Mouse (Mus musculus): Measurements from ENCODE around the gene Sec24d. TPM values are rescaled to one million over a fixed set of nuclear protein-coding genes. Genes with fewer than 3 reads are reported as not detected.
A peak's percentile ranks its signal among the peaks of the same experiment; 100 is the strongest.

Sec24d gene
- polyA plus RNA-seq, 1 experiment from 2014 or later: 55.6 TPM

DNA sequence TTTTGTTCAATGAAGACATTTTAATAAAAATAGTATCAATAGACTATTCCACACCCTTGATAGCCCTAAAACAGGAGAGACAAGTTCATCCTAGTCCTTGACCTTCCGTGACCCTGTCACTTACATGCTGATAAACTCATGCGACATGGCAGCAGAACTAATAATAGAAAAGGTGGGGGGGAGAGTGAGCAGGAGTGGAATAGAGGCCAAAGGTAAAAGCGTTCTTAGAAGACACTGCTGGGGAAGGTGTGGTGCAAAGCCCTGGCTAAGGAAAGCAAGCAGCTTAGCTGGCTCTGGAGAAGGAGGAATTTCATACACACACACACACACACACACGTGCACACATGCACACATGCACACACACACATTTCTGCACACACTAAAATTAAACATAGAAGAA is 57.1 kb downstream of the Sec24d start:
- Histone ChIP-seq H3K9me3 (ENCODE audit: control insufficient read depth, low read length) (no peaks in the 10 kb centered on the region), H3K4me3 (ENCODE audit: low read depth, low read length) (no peak overlapping the region), H3K27ac (replicated peaks) (peak overlapping the region; percentile 77; the same call in 1 of the 2 replicates), H3K4me2 (replicated peaks; ENCODE audit: low read depth) (no peak overlapping the region), H3K27me3 (ENCODE audit: control insufficient read depth, insufficient read depth, low read length) (no peaks in the 10 kb centered on the region), H3K4me1 (replicated peaks; ENCODE audit: control insufficient read depth, insufficient read depth) (no peaks in the 10 kb centered on the region), H3K9ac (ENCODE audit: low read length) (no peak overlapping the region), H3K36me3 (ENCODE audit: control insufficient read depth, insufficient read depth, low read length) (no peaks in the 10 kb centered on the region)
- TF ChIP-seq EP300 (optimal IDR thresholded peaks at IDR 0.05) (no peak), CTCF (IDR thresholded peaks at IDR 0.05; ENCODE audit: low read depth) (no peak)
- WGBS: 30% methylated on average over 4 of the region's 4 CpGs
- no peak; the same call in 1 of the 2 replicates for ATAC-seq (ENCODE audit: low FRiP score, low TSS enrichment)
- DNase-seq (ENCODE audit: low spot score): no peak

GRCm38 (mm10) chr3:123329251-123329650 is 62.0 kb downstream of the Sec24d start:
- H3K4me2 ChIP-seq (replicated peaks; ENCODE audit: low read depth): no peak overlapping the region
- 18% methylated on average over 6 of the region's 6 CpGs for WGBS
- peak overlapping the region; percentile 70 for H3K27ac ChIP-seq (replicated peaks)
- no peak overlapping the region for H3K9ac ChIP-seq (ENCODE audit: low read length)
- no peaks in the 10 kb centered on the region for H3K9me3 ChIP-seq (ENCODE audit: control insufficient read depth, low read length)
- DNase-seq (ENCODE audit: low spot score) (peak; percentile 47), ATAC-seq (ENCODE audit: low FRiP score, low TSS enrichment) (peak; percentile 74; the same call in 1 of the 2 replicates)
- no peak for TF ChIP-seq CTCF (IDR thresholded peaks at IDR 0.05; ENCODE audit: low read depth)
- no peak for TF ChIP-seq EP300 (optimal IDR thresholded peaks at IDR 0.05)
- no peaks in the 10 kb centered on the region for H3K27me3 ChIP-seq (ENCODE audit: control insufficient read depth, insufficient read depth, low read length)
- no peaks in the 10 kb centered on the region for H3K36me3 ChIP-seq (ENCODE audit: control insufficient read depth, insufficient read depth, low read length)
- no peaks in the 10 kb centered on the region for H3K4me1 ChIP-seq (replicated peaks; ENCODE audit: control insufficient read depth, insufficient read depth)
- H3K4me3 ChIP-seq (ENCODE audit: low read depth, low read length): no peak overlapping the region

DNA sequence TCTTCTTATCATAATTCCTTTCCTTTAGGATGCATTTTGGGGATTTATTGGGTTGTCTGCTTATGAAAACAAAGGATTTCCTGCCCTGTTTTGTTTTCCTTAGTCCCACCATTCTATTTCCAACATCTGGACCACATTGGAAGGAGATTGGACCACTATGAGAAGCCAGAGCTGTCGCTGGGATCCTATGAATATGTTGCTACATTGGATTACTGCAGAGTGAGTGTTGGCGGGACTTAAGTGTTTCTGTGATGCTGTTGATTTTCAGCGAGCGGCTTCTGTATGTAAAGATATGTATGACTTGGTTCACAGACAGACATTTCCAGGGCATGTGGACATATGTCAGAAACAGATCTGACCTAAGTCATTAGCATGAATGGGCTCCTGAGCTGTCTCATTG is 63.0 kb downstream of the Sec24d start:
- peak overlapping the region; percentile 49; the same call in 1 of the 2 replicates for H3K27ac ChIP-seq (replicated peaks)
- ATAC-seq (ENCODE audit: low FRiP score, low TSS enrichment) (no peak), DNase-seq (ENCODE audit: low spot score) (no peak)
- H3K27me3 ChIP-seq (ENCODE audit: control insufficient read depth, insufficient read depth, low read length): no peaks in the 10 kb centered on the region
- H3K4me2 ChIP-seq (replicated peaks; ENCODE audit: low read depth): no peak overlapping the region
- H3K4me1 ChIP-seq (replicated peaks; ENCODE audit: control insufficient read depth, insufficient read depth): peaks cover 5% of the 10 kb centered on the region; the same call in 1 of the 2 replicates
- H3K9me3 ChIP-seq (ENCODE audit: control insufficient read depth, low read length): no peaks in the 10 kb centered on the region
- 54% methylated on average over 4 of the region's 4 CpGs for WGBS
- H3K4me3 ChIP-seq (ENCODE audit: low read depth, low read length): no peak overlapping the region
- no peak overlapping the region for H3K9ac ChIP-seq (ENCODE audit: low read length)
- no peaks in the 10 kb centered on the region for H3K36me3 ChIP-seq (ENCODE audit: control insufficient read depth, insufficient read depth, low read length)
- TF ChIP-seq EP300 (optimal IDR thresholded peaks at IDR 0.05) (no peak), CTCF (IDR thresholded peaks at IDR 0.05; ENCODE audit: low read depth) (no peak)

DNA sequence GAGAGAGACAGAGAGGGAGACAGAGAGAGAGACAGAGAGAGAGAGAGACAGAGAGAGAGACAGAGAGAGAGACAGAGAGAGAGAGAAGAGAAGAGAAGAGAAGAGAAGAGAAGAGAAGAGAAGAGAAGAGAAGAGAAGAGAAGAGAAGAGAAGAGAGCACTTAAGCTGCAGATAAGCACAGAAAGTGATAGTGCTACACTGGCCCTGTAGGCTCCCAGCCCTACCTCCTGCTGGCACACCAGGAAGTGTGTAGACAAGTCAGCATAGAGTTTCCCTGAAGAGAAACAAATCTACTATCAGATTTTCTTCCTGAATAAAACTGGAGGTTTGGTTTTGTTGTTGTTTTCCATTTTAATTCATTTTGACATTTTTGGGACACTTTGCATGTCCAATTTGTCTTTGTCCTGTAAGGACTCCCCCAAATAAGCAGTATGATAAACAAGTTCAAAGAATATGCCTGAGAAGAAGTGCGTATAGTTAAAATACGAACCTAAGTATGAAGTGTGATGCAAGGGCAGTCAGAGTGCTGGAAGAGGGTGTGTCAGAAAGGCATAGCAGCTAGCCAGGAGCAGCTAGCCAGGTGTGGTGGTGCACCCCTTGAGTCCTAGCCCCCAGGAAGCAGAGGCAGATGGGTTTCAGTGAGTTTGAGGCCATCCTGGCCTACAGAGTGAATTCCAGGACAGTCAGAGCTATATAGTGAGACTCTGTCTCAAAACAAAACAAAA is 65.2 kb downstream of the Sec24d start:
- ATAC-seq (ENCODE audit: low FRiP score, low TSS enrichment): peak; percentile 41; the same call in 1 of the 2 replicates
- DNase-seq (ENCODE audit: low spot score): no peak
- no peak for TF ChIP-seq CTCF (IDR thresholded peaks at IDR 0.05; ENCODE audit: low read depth)
- TF ChIP-seq EP300 (optimal IDR thresholded peaks at IDR 0.05): no peak
- Histone ChIP-seq H3K9me3 (ENCODE audit: control insufficient read depth, low read length) (no peaks in the 10 kb centered on the region), H3K36me3 (ENCODE audit: control insufficient read depth, insufficient read depth, low read length) (0 out of 2 replicates have a peak, but pooled peaks cover 3% of the 10 kb centered on the region), H3K4me3 (ENCODE audit: low read depth, low read length) (no peak overlapping the region), H3K4me1 (replicated peaks; ENCODE audit: control insufficient read depth, insufficient read depth) (peaks cover 5% of the 10 kb centered on the region; the same call in 1 of the 2 replicates), H3K27me3 (ENCODE audit: control insufficient read depth, insufficient read depth, low read length) (no peaks in the 10 kb centered on the region), H3K27ac (replicated peaks) (peak overlapping the region; percentile 70; the same call in 1 of the 2 replicates), H3K9ac (ENCODE audit: low read length) (no peak overlapping the region), H3K4me2 (replicated peaks; ENCODE audit: low read depth) (no peak overlapping the region)
- WGBS: 56% methylated on average over 2 of the region's 2 CpGs

- Histone ChIP-seq H3K9me3 (ENCODE audit: control insufficient read depth, low read length) (no peaks in the 10 kb centered on the region), H3K36me3 (ENCODE audit: control insufficient read depth, insufficient read depth, low read length) (0 out of 2 replicates have a peak, but pooled peaks cover 3% of the 10 kb centered on the region), H3K27ac (replicated peaks) (peak overlapping the region; percentile 70; the same call in 1 of the 2 replicates), H3K27me3 (ENCODE audit: control insufficient read depth, insufficient read depth, low read length) (no peaks in the 10 kb centered on the region), H3K4me3 (ENCODE audit: low read depth, low read length) (no peak overlapping the region), H3K4me2 (replicated peaks; ENCODE audit: low read depth) (no peak overlapping the region), H3K4me1 (replicated peaks; ENCODE audit: control insufficient read depth, insufficient read depth) (peaks cover 5% of the 10 kb centered on the region; the same call in 1 of the 2 replicates), H3K9ac (ENCODE audit: low read length) (no peak overlapping the region)
- TF ChIP-seq CTCF (IDR thresholded peaks at IDR 0.05; ENCODE audit: low read depth) (no peak), EP300 (optimal IDR thresholded peaks at IDR 0.05) (no peak)
- 11% methylated on average over 4 of the region's 4 CpGs for WGBS
- ATAC-seq (ENCODE audit: low FRiP score, low TSS enrichment) (peak; percentile 79), DNase-seq (ENCODE audit: low spot score) (peak; percentile 78)
These were observed 65.8 kb downstream of the Sec24d start for GRCm38 (mm10) chr3:123333055-123333424.

- ATAC-seq (ENCODE audit: low FRiP score, low TSS enrichment): peak; percentile 65
- Histone ChIP-seq H3K27ac (replicated peaks) (peak overlapping the region; percentile 74), H3K36me3 (ENCODE audit: control insufficient read depth, insufficient read depth, low read length) (0 out of 2 replicates have a peak, but pooled peaks cover 3% of the 10 kb centered on the region), H3K4me3 (ENCODE audit: low read depth, low read length) (no peak overlapping the region), H3K9ac (ENCODE audit: low read length) (no peak overlapping the region), H3K9me3 (ENCODE audit: control insufficient read depth, low read length) (no peaks in the 10 kb centered on the region), H3K27me3 (ENCODE audit: control insufficient read depth, insufficient read depth, low read length) (no peaks in the 10 kb centered on the region), H3K4me2 (replicated peaks; ENCODE audit: low read depth) (no peak overlapping the region), H3K4me1 (replicated peaks; ENCODE audit: control insufficient read depth, insufficient read depth) (peaks cover 5% of the 10 kb centered on the region; the same call in 1 of the 2 replicates)
- TF ChIP-seq EP300 (optimal IDR thresholded peaks at IDR 0.05): no peak
- WGBS: 27% methylated on average over 7 of the region's 7 CpGs
- DNase-seq (ENCODE audit: low spot score): no peak
These were observed 67.7 kb downstream of the Sec24d start for GRCm38 (mm10) chr3:123334947-123335346.
